Mouse (Mus musculus): Measurements from ENCODE around the gene Kidins220. TPM values are rescaled to one million over a fixed set of nuclear protein-coding genes. Genes with fewer than 3 reads are reported as not detected.

The Kidins220 gene
- total RNA-seq, 2 experiments from 2014 or later, result 322 to 340 TPM

GRCm38 (mm10) chr12:24962362-24962967 is 12.3 kb upstream of the Kidins220 start:
- DNase-seq (ENCODE audit: low spot score in 2 of 2), result no peak

- no peak for DNase-seq (ENCODE audit: low spot score in 2 of 2)
Observed at GRCm38 (mm10) chr12:24963393-24964022, 11.2 kb upstream of the Kidins220 start.

- peak in 1 of 2 experiments; percentile 20 for DNase-seq (ENCODE audit: low spot score in 2 of 2)
Observed at GRCm38 (mm10) chr12:24965406-24965805, 9.3 kb upstream of the Kidins220 start.

- DNase-seq (ENCODE audit: low spot score in 2 of 2), result no peak
Observed at GRCm38 (mm10) chr12:24966046-24966445, 8.7 kb upstream of the Kidins220 start.

- no peak for DNase-seq (ENCODE audit: low spot score in 2 of 2)
Observed at GRCm38 (mm10) chr12:24971490-24972200, 3.1 kb upstream of the Kidins220 start.

- no peak for DNase-seq (ENCODE audit: low spot score in 2 of 2)
Observed at GRCm38 (mm10) chr12:24972371-24973350, 2.1 kb upstream of the Kidins220 start.

- no peak for DNase-seq (ENCODE audit: low spot score in 2 of 2)
Observed at GRCm38 (mm10) chr12:24973586-24973985, 1.1 kb upstream of the Kidins220 start.

- peak; percentile 63 to 70 for DNase-seq (ENCODE audit: low spot score in 2 of 2)
Observed at GRCm38 (mm10) chr12:24975115-24975733, 499 bp downstream of the Kidins220 start.

GRCm38 (mm10) chr12:24985226-24985625 is 10.5 kb downstream of the Kidins220 start:
- no peak for DNase-seq (ENCODE audit: low spot score in 2 of 2)

GRCm38 (mm10) chr12:24995350-24995749 is 20.6 kb downstream of the Kidins220 start:
- no peak for DNase-seq (ENCODE audit: low spot score in 2 of 2)

GRCm38 (mm10) chr12:25005350-25005749 is 30.6 kb downstream of the Kidins220 start:
- no peak for DNase-seq (ENCODE audit: low spot score in 2 of 2)

GRCm38 (mm10) chr12:25009957-25010356 is 35.2 kb downstream of the Kidins220 start:
- no peak for DNase-seq (ENCODE audit: low spot score in 2 of 2)

GRCm38 (mm10) chr12:25010416-25010815 is 35.7 kb downstream of the Kidins220 start:
- DNase-seq (ENCODE audit: low spot score in 2 of 2), result no peak

- no peak for DNase-seq (ENCODE audit: low spot score in 2 of 2)
Observed at GRCm38 (mm10) chr12:25011733-25012367, 37.1 kb downstream of the Kidins220 start.

- DNase-seq (ENCODE audit: low spot score in 2 of 2), result peak; percentile 48 to 60
Observed at GRCm38 (mm10) chr12:25012555-25013540, 38.1 kb downstream of the Kidins220 start.

GRCm38 (mm10) chr12:25014307-25014927 is 39.7 kb downstream of the Kidins220 start:
- DNase-seq (ENCODE audit: low spot score in 2 of 2), result no peak

- DNase-seq (ENCODE audit: low spot score in 2 of 2), result no peak
Observed at GRCm38 (mm10) chr12:25014938-25015337, 40.2 kb downstream of the Kidins220 start.

GRCm38 (mm10) chr12:25016995-25017394 is 42.3 kb downstream of the Kidins220 start:
- no peak for DNase-seq (ENCODE audit: low spot score in 2 of 2)

Data from left cerebral cortex, adult 18-20 months (tissue).